8 mouse cellular contexts compared by ENCODE assay signal in the genomic region with DNA sequence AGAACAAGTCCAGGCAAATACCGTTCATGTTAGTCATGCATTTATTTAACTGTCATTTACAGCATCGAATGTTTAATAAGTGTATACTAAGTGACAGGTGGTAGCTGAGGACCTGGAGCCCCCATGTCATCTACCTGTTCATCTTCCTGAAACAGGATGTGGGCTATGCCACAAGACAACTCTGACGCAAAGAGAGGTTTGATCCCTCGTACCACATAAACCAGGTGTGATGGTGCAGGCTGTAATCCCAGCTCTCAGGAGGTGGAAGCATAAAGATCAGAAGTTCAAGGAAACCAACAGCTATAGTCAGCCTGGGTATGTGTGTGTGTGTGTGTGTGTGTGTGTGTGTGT. TPM values are rescaled to one million over a fixed set of nuclear protein-coding genes. Genes with fewer than 3 reads are reported as not detected.
DNase-seq lines count a peak whose midpoint lies in the region; ATAC-seq and TF ChIP-seq lines count a peak whose summit lies in the region.

No protein-coding gene starts in this region.

- H3K79me3 ChIP-seq in C2C12 (ENCODE audit: low read depth), result no peaks in the 10 kb centered on the region

- H3K4me3 ChIP-seq in C2C12 (ENCODE audit: insufficient read depth, poor library complexity, severe bottlenecking), result no peak overlapping the region
- H3K4me3 ChIP-seq in megakaryocyte, embryonic 14.5 days (replicated peaks), result peak overlapping the region; percentile 92

- peaks cover 40% of the 10 kb centered on the region for H3K4me1 ChIP-seq in megakaryocyte, embryonic 14.5 days

- H3K27me3 ChIP-seq in C2C12 (ENCODE audit: control insufficient read depth, insufficient read depth, insufficient read length), result no peaks in the 10 kb centered on the region
- H3K27me3 ChIP-seq in megakaryocyte, embryonic 14.5 days (replicated peaks), result no peaks in the 10 kb centered on the region

- H3K9me3 ChIP-seq in megakaryocyte, embryonic 14.5 days, result peaks cover 13% of the 10 kb centered on the region

- ATAC-seq in hematopoietic stem cell, adult 5-6 weeks (replicated peaks in 1 of 2; ENCODE audit: insufficient read depth in 1 of 2, low FRiP score in 2 of 2, low TSS enrichment in 1 of 2, low read depth in 1 of 2, poor library complexity in 2 of 2, severe bottlenecking in 2 of 2), result peak; percentile 20 to 34

- no peaks in the 10 kb centered on the region for H3K79me2 ChIP-seq in C2C12 (ENCODE audit: control insufficient read depth, insufficient read depth)

- H3K36me3 ChIP-seq in C2C12 (ENCODE audit: control insufficient read depth, insufficient read depth), result no peaks in the 10 kb centered on the region
- peaks cover 2% of the 10 kb centered on the region for H3K36me3 ChIP-seq in megakaryocyte, embryonic 14.5 days (replicated peaks; ENCODE audit: low read length)

- TF ChIP-seq CTCF in C2C12 (IDR thresholded peaks at IDR 0.05; ENCODE audit: control insufficient read depth, insufficient read depth, insufficient read length), result no peak

- H3ac ChIP-seq in C2C12 (ENCODE audit: control insufficient read depth, insufficient read length, low read depth), result no peak overlapping the region

- DNase-seq in CD4-positive, CD25-positive, alpha-beta regulatory T cell, adult 2 months (ENCODE audit: low read depth, low spot score), result peak; percentile 87
- DNase-seq in thymus, postnatal 14 days, result peak; percentile 80
- no peak for DNase-seq in natural killer cell, adult 2 months (ENCODE audit: low spot score in 2 of 2)
- DNase-seq in cerebellum, postnatal 14 days, result no peak
- DNase-seq in urinary bladder, postnatal 14 days (ENCODE audit: low spot score), result no peak

TF ChIP-seq in C2C12, 6 proteins besides CTCF, POLR2A, EP300 and RAD21:
- TF ChIP-seq MYOD1 (IDR thresholded peaks at IDR 0.05; ENCODE audit: control insufficient read depth, insufficient read length, low read depth), result peak; percentile 12
- no peak for TF ChIP-seq FOSL1 (IDR thresholded peaks at IDR 0.05; ENCODE audit: insufficient read depth, low read length, poor library complexity, severe bottlenecking)

RNA-seq across cellular contexts. Expression of gene Eif2ak3, which starts 19.4 kb away (rescaled TPM):
- polyA plus RNA-seq in C2C12 (2012; fragmentation: generic; extraction: Trizol), result 4.2 TPM
- total RNA-seq in hematopoietic stem cell, adult 5-6 weeks (2017), result 16.6 and 17.0 TPM in 2 replicates
- 0.71 and 2.2 TPM in 2 replicates for polyA plus RNA-seq in megakaryocyte, embryonic 14.5 days (2012; ENCODE audit: insufficient read depth, low replicate concordance)

RNA-seq across cellular contexts. Expression of gene Rpia, which starts 32.9 kb away (rescaled TPM):
- polyA plus RNA-seq in C2C12 (2012; fragmentation: generic; extraction: Trizol), result 10.0 TPM
- 95.5 and 161 TPM in 2 replicates for total RNA-seq in hematopoietic stem cell, adult 5-6 weeks (2017)
- polyA plus RNA-seq in megakaryocyte, embryonic 14.5 days (2012; ENCODE audit: insufficient read depth, low replicate concordance), result 7.0 and 25.9 TPM in 2 replicates

Comparison
In these comparisons a context has a peak if more than half of its experiments do, and no peak if none do; other contexts are left out.
1. DNase-seq: peak in CD4-positive, CD25-positive, alpha-beta regulatory T cell, adult 2 months (single experiment) and thymus, postnatal 14 days (single experiment); none in natural killer cell, adult 2 months (0 of 2), cerebellum, postnatal 14 days (0 of 2) and urinary bladder, postnatal 14 days (single experiment).